In genomic region chr12:102612431-102612830, GRCm38 (mm10) we compare ENCODE assay signal across 10 mouse cellular contexts. TPM values are rescaled to one million over a fixed set of nuclear protein-coding genes. Genes with fewer than 3 reads are reported as not detected.
DNase-seq lines count a peak whose midpoint lies in the region; ATAC-seq and TF ChIP-seq lines count a peak whose summit lies in the region.
"Had no signal": no experiment of that assay in that cellular context is flagged by ENCODE, and none has a peak within 500 bp of the region (broad histone marks: within the 10 kb centered on the region; RNA-seq: fewer than 3 reads in every experiment).

No protein-coding gene starts in this region.

- peaks cover 8% of the 10 kb centered on the region for H3K4me1 ChIP-seq in hindbrain, embryonic 16.5 days (ENCODE audit: control insufficient read depth, insufficient read depth, low read depth, low read length)
- peaks cover 4% of the 10 kb centered on the region for H3K4me1 ChIP-seq in hindbrain, embryonic 14.5 days (replicated peaks; ENCODE audit: control insufficient read depth, insufficient read depth, low read length)
- H3K4me1 ChIP-seq in lung, postnatal 0 days (ENCODE audit: insufficient read depth, low read depth, low read length), result no peaks in the 10 kb centered on the region

- TF ChIP-seq EP300 in lung, postnatal 0 days (IDR thresholded peaks at IDR 0.05), result no peak

- 100% methylated on average over 1 of the region's 1 CpGs for WGBS in hindbrain, embryonic 16.5 days
- 89% methylated on average over 1 of the region's 1 CpGs for WGBS in hindbrain, embryonic 14.5 days
- WGBS in lung, postnatal 0 days, result 96% methylated on average over 1 of the region's 1 CpGs

- ATAC-seq in hindbrain, embryonic 16.5 days, result peak; percentile 40
- no peak for ATAC-seq in hindbrain, embryonic 14.5 days (ENCODE audit: low FRiP score)
- peak; percentile 73 to 75 for ATAC-seq in hematopoietic stem cell, adult 5-6 weeks (replicated peaks in 1 of 2; ENCODE audit: insufficient read depth in 1 of 2, low FRiP score in 2 of 2, low TSS enrichment in 1 of 2, low read depth in 1 of 2, poor library complexity in 2 of 2, severe bottlenecking in 2 of 2)
- ATAC-seq in lung, postnatal 0 days, result no peak

- no peak for DNase-seq in hindbrain, embryonic 14.5 days (ENCODE audit: low spot score)
- DNase-seq in CD4-positive, CD25-positive, alpha-beta regulatory T cell, adult 2 months (ENCODE audit: low read depth, low spot score), result peak; percentile 71
- peak; percentile 22 for DNase-seq in splenic B cell, adult 2 months (ENCODE audit: low read depth, low spot score)
- DNase-seq in layer of hippocampus, adult 8-10 months (ENCODE audit: low spot score in 2 of 2), result no peak
- no peak for DNase-seq in adrenal gland, adult (ENCODE audit: inconsistent age in 2 of 2, low spot score in 1 of 2)
- DNase-seq in lung, postnatal 0 days (ENCODE audit: low spot score), result no peak
- DNase-seq: cerebellum, adult 2 months; heart, postnatal 10 days had no signal

- no peak overlapping the region for H3K4me2 ChIP-seq in hindbrain, embryonic 16.5 days (ENCODE audit: low read length)
- H3K4me2 ChIP-seq in hindbrain, embryonic 14.5 days (replicated peaks), result no peak overlapping the region
- H3K4me2 ChIP-seq in lung, postnatal 0 days (replicated peaks; ENCODE audit: low read depth, low read length), result no peak overlapping the region

- H3K9ac ChIP-seq in hindbrain, embryonic 16.5 days (ENCODE audit: low read depth, low read length), result no peak overlapping the region
- no peak overlapping the region for H3K9ac ChIP-seq in hindbrain, embryonic 14.5 days
- no peak overlapping the region for H3K9ac ChIP-seq in lung, postnatal 0 days (replicated peaks; ENCODE audit: low read depth)

- TF ChIP-seq CTCF in lung, postnatal 0 days (IDR thresholded peaks at IDR 0.05), result no peak

- no peak overlapping the region for H3K4me3 ChIP-seq in hindbrain, embryonic 16.5 days (ENCODE audit: low read length)
- no peak overlapping the region for H3K4me3 ChIP-seq in hindbrain, embryonic 14.5 days (replicated peaks; ENCODE audit: low read length)
- H3K4me3 ChIP-seq in lung, postnatal 0 days (ENCODE audit: low read depth, low read length), result no peak overlapping the region

- H3K27me3 ChIP-seq in hindbrain, embryonic 16.5 days (replicated peaks; ENCODE audit: control insufficient read depth, insufficient read depth, low read length), result no peaks in the 10 kb centered on the region
- H3K27me3 ChIP-seq in hindbrain, embryonic 14.5 days (ENCODE audit: control insufficient read depth, insufficient read depth, low read length), result no peaks in the 10 kb centered on the region
- H3K27me3 ChIP-seq in splenic B cell, adult 2 months (ENCODE audit: control insufficient read depth, insufficient read depth, low read length, poor library complexity, severe bottlenecking), result no peaks in the 10 kb centered on the region
- no peaks in the 10 kb centered on the region for H3K27me3 ChIP-seq in lung, postnatal 0 days (replicated peaks; ENCODE audit: insufficient read depth, low read length)

- H3K36me3 ChIP-seq in hindbrain, embryonic 16.5 days (ENCODE audit: control insufficient read depth, insufficient read depth, low read length), result no peaks in the 10 kb centered on the region
- H3K36me3 ChIP-seq in hindbrain, embryonic 14.5 days (replicated peaks; ENCODE audit: control insufficient read depth, insufficient read depth), result no peaks in the 10 kb centered on the region
- no peaks in the 10 kb centered on the region for H3K36me3 ChIP-seq in splenic B cell, adult 2 months (ENCODE audit: control insufficient read depth, insufficient read depth, low read length, poor library complexity, severe bottlenecking)
- H3K36me3 ChIP-seq in lung, postnatal 0 days (ENCODE audit: insufficient read depth, low read length), result no peaks in the 10 kb centered on the region

- no peak overlapping the region for H3K27ac ChIP-seq in hindbrain, embryonic 16.5 days (ENCODE audit: low read depth, low read length)
- no peak overlapping the region for H3K27ac ChIP-seq in hindbrain, embryonic 14.5 days
- H3K27ac ChIP-seq in lung, postnatal 0 days (ENCODE audit: low read length), result no peak overlapping the region

- no peaks in the 10 kb centered on the region for H3K9me3 ChIP-seq in hindbrain, embryonic 16.5 days (ENCODE audit: control insufficient read depth, low read length)
- no peaks in the 10 kb centered on the region for H3K9me3 ChIP-seq in hindbrain, embryonic 14.5 days (ENCODE audit: control insufficient read depth, low read length)
- no peaks in the 10 kb centered on the region for H3K9me3 ChIP-seq in lung, postnatal 0 days (ENCODE audit: low read length)

RNA-seq across cellular contexts. Expression of gene Chga, which starts 57.7 kb away (rescaled TPM):
- 198 and 224 TPM in 2 replicates for polyA plus RNA-seq in hindbrain, embryonic 16.5 days (2015; fragmentation: Nextera tagmentation; extraction: Ambion mirVana)
- 109 and 123 TPM in 2 replicates for polyA plus RNA-seq in hindbrain, embryonic 14.5 days (2014; fragmentation: Nextera tagmentation; extraction: Ambion mirVana)
- 0.94 and 1.1 TPM in 2 replicates for total RNA-seq in hematopoietic stem cell, adult 5-6 weeks (2017)
- total RNA-seq in layer of hippocampus, adult 8-10 months (2022), result 100 to 1,000 TPM; 115 to 125 (median 120) TPM
- polyA plus RNA-seq in lung, postnatal 0 days (2015; fragmentation: Nextera tagmentation; extraction: Ambion mirVana), result 0.49 and 0.54 TPM in 2 replicates
- total RNA-seq: heart, postnatal 10 days had no signal

Comparison
In these comparisons a context has a peak if more than half of its experiments do, and no peak if none do; other contexts are left out.
1. ATAC-seq: peak in hindbrain, embryonic 16.5 days (single experiment) and hematopoietic stem cell, adult 5-6 weeks (2 of 2); none in hindbrain, embryonic 14.5 days (single experiment) and lung, postnatal 0 days (single experiment).
2. DNase-seq: peak in CD4-positive, CD25-positive, alpha-beta regulatory T cell, adult 2 months (single experiment) and splenic B cell, adult 2 months (single experiment); none in hindbrain, embryonic 14.5 days (single experiment), layer of hippocampus, adult 8-10 months (0 of 2), adrenal gland, adult (0 of 2) and lung, postnatal 0 days (single experiment).
3. RNA of gene Chga, which starts 57.7 kb away (polyA plus RNA-seq): 198 to 224 TPM in hindbrain, embryonic 16.5 days and 109 to 123 TPM in hindbrain, embryonic 14.5 days; 0.49 to 0.54 TPM in lung, postnatal 0 days; every median in the first group is over 10 times any median in the second.